Mouse (Mus musculus) thymus, adult 2 months (tissue): ENCODE data around the gene Snta1.

ENCODE experiments used
- CTCF ChIP-seq: fragments of 200-500 bp; IDR thresholded peaks from 2 replicates; pipeline ENCODE4 v1.5.1; 2012; ENCODE audit warnings: mild to moderate bottlenecking, control low read depth, low read length, moderate library complexity, borderline replicate concordance; ENCODE audit not compliant: control insufficient read depth, poor library complexity, insufficient read depth; ENCODE audit errors: extremely low read depth
- POLR2A ChIP-seq: fragments of 200-500 bp; IDR thresholded peaks from 2 replicates; pipeline ENCODE4 v1.6.1; 2012; ENCODE audit warnings: mild to moderate bottlenecking, low read length, control low read depth, moderate library complexity; ENCODE audit not compliant: control insufficient read depth, poor library complexity, insufficient read depth; ENCODE audit errors: extremely low read depth

- TF ChIP-seq CTCF (no peak), POLR2A (no peak)
Measured at GRCm38 (mm10) chr2:154419631-154420515, 12.0 kb upstream of the Snta1 start.
